Mouse (Mus musculus): ENCODE results near the gene Med25. TPM values are rescaled to one million over a fixed set of nuclear protein-coding genes. Genes with fewer than 3 reads are reported as not detected.

The Med25 gene
- polyA plus RNA-seq, 1 experiment from 2014 or later, result 75.4 TPM

- DNase-seq (ENCODE audit: low spot score, missing footprints), result no peak
- no peak overlapping the region for H3K27ac ChIP-seq (ENCODE audit: low read depth, low read length)
- H3K4me1 ChIP-seq (ENCODE audit: control insufficient read depth, insufficient read depth, low read length), result peaks cover 9% of the 10 kb centered on the region
- no peaks in the 10 kb centered on the region for H3K9me3 ChIP-seq (ENCODE audit: control insufficient read depth, low read length)
- no peak overlapping the region for H3K4me3 ChIP-seq (ENCODE audit: low read depth, low read length)
- peaks cover 20% of the 10 kb centered on the region for H3K27me3 ChIP-seq (ENCODE audit: control insufficient read depth, insufficient read depth, low read length)
- ATAC-seq (ENCODE audit: low FRiP score), result no peak
- 89% methylated on average over 6 of the region's 6 CpGs for WGBS
- no peak overlapping the region for H3K4me2 ChIP-seq
- H3K36me3 ChIP-seq (ENCODE audit: control insufficient read depth, insufficient read depth, low read length), result 0 out of 2 replicates have a peak, but pooled peaks cover 3% of the 10 kb centered on the region
- no peak overlapping the region for H3K9ac ChIP-seq (ENCODE audit: low read length)
These were observed 54.4 kb downstream of the Med25 start for GRCm38 (mm10) chr7:44838073-44838472.

GRCm38 (mm10) chr7:44836423-44837053 lies 56.0 kb downstream of the Med25 start:
- Histone ChIP-seq H3K36me3 (ENCODE audit: control insufficient read depth, insufficient read depth, low read length) (peaks cover 2% of the 10 kb centered on the region; the same call in 1 of the 2 replicates), H3K4me3 (ENCODE audit: low read depth, low read length) (no peak overlapping the region), H3K9me3 (ENCODE audit: control insufficient read depth, low read length) (no peaks in the 10 kb centered on the region), H3K4me1 (ENCODE audit: control insufficient read depth, insufficient read depth, low read length) (peaks cover 9% of the 10 kb centered on the region), H3K27me3 (ENCODE audit: control insufficient read depth, insufficient read depth, low read length) (peaks cover 20% of the 10 kb centered on the region), H3K4me2 (no peak overlapping the region), H3K27ac (ENCODE audit: low read depth, low read length) (no peak overlapping the region), H3K9ac (ENCODE audit: low read length) (no peak overlapping the region)
- 87% methylated on average over 9 of the region's 9 CpGs for WGBS
- ATAC-seq (ENCODE audit: low FRiP score) (no peak), DNase-seq (ENCODE audit: low spot score, missing footprints) (no peak)

GRCm38 (mm10) chr7:44836016-44836404 lies 56.5 kb downstream of the Med25 start:
- no peak overlapping the region for H3K4me3 ChIP-seq (ENCODE audit: low read depth, low read length)
- H3K27ac ChIP-seq (ENCODE audit: low read depth, low read length), result no peak overlapping the region
- H3K4me1 ChIP-seq (ENCODE audit: control insufficient read depth, insufficient read depth, low read length), result peaks cover 9% of the 10 kb centered on the region
- H3K27me3 ChIP-seq (ENCODE audit: control insufficient read depth, insufficient read depth, low read length), result peaks cover 20% of the 10 kb centered on the region
- peaks cover 6% of the 10 kb centered on the region for H3K36me3 ChIP-seq (ENCODE audit: control insufficient read depth, insufficient read depth, low read length)
- H3K9ac ChIP-seq (ENCODE audit: low read length), result no peak overlapping the region
- H3K4me2 ChIP-seq, result no peak overlapping the region
- DNase-seq (ENCODE audit: low spot score, missing footprints) (no peak), ATAC-seq (ENCODE audit: low FRiP score) (no peak)
- 57% methylated on average over 3 of the region's 3 CpGs for WGBS
- H3K9me3 ChIP-seq (ENCODE audit: control insufficient read depth, low read length), result no peaks in the 10 kb centered on the region

GRCm38 (mm10) chr7:44835373-44836015 lies 57.0 kb downstream of the Med25 start:
- Histone ChIP-seq H3K27me3 (ENCODE audit: control insufficient read depth, insufficient read depth, low read length) (peaks cover 17% of the 10 kb centered on the region), H3K4me1 (ENCODE audit: control insufficient read depth, insufficient read depth, low read length) (peaks cover 9% of the 10 kb centered on the region), H3K27ac (ENCODE audit: low read depth, low read length) (no peak overlapping the region), H3K36me3 (ENCODE audit: control insufficient read depth, insufficient read depth, low read length) (peaks cover 10% of the 10 kb centered on the region), H3K9me3 (ENCODE audit: control insufficient read depth, low read length) (no peaks in the 10 kb centered on the region), H3K9ac (ENCODE audit: low read length) (no peak overlapping the region), H3K4me2 (no peak overlapping the region), H3K4me3 (ENCODE audit: low read depth, low read length) (no peak overlapping the region)
- 82% methylated on average over 1 of the region's 1 CpGs for WGBS
- ATAC-seq (ENCODE audit: low FRiP score) (no peak), DNase-seq (ENCODE audit: low spot score, missing footprints) (no peak)

- Histone ChIP-seq H3K4me3 (ENCODE audit: low read depth, low read length) (no peak overlapping the region), H3K4me2 (no peak overlapping the region), H3K27me3 (ENCODE audit: control insufficient read depth, insufficient read depth, low read length) (no peaks in the 10 kb centered on the region), H3K27ac (ENCODE audit: low read depth, low read length) (no peak overlapping the region), H3K9ac (ENCODE audit: low read length) (no peak overlapping the region), H3K4me1 (ENCODE audit: control insufficient read depth, insufficient read depth, low read length) (no peaks in the 10 kb centered on the region), H3K9me3 (ENCODE audit: control insufficient read depth, low read length) (no peaks in the 10 kb centered on the region), H3K36me3 (ENCODE audit: control insufficient read depth, insufficient read depth, low read length) (peaks cover 29% of the 10 kb centered on the region)
- DNase-seq (ENCODE audit: low spot score, missing footprints) (no peak), ATAC-seq (ENCODE audit: low FRiP score) (no peak)
- WGBS, result 80% methylated on average over 4 of the region's 4 CpGs
These were observed 59.7 kb downstream of the Med25 start for GRCm38 (mm10) chr7:44832763-44833162.

GRCm38 (mm10) chr7:44828706-44829105 lies 63.8 kb downstream of the Med25 start:
- H3K36me3 ChIP-seq (ENCODE audit: control insufficient read depth, insufficient read depth, low read length), result peaks cover 29% of the 10 kb centered on the region
- peaks cover 2% of the 10 kb centered on the region; the same call in 1 of the 2 replicates for H3K4me1 ChIP-seq (ENCODE audit: control insufficient read depth, insufficient read depth, low read length)
- no peak overlapping the region for H3K27ac ChIP-seq (ENCODE audit: low read depth, low read length)
- no peaks in the 10 kb centered on the region for H3K27me3 ChIP-seq (ENCODE audit: control insufficient read depth, insufficient read depth, low read length)
- H3K9ac ChIP-seq (ENCODE audit: low read length), result no peak overlapping the region
- H3K4me3 ChIP-seq (ENCODE audit: low read depth, low read length), result no peak overlapping the region
- no peaks in the 10 kb centered on the region for H3K9me3 ChIP-seq (ENCODE audit: control insufficient read depth, low read length)
- ATAC-seq (ENCODE audit: low FRiP score) (no peak), DNase-seq (ENCODE audit: low spot score, missing footprints) (no peak)
- WGBS, result 92% methylated on average over 5 of the region's 5 CpGs
- H3K4me2 ChIP-seq, result no peak overlapping the region

GRCm38 (mm10) chr7:44826771-44827170 lies 65.7 kb downstream of the Med25 start:
- Histone ChIP-seq H3K9me3 (ENCODE audit: control insufficient read depth, low read length) (no peaks in the 10 kb centered on the region), H3K4me3 (ENCODE audit: low read depth, low read length) (no peak overlapping the region), H3K4me1 (ENCODE audit: control insufficient read depth, insufficient read depth, low read length) (peaks cover 6% of the 10 kb centered on the region), H3K27me3 (ENCODE audit: control insufficient read depth, insufficient read depth, low read length) (no peaks in the 10 kb centered on the region), H3K9ac (ENCODE audit: low read length) (no peak overlapping the region), H3K27ac (ENCODE audit: low read depth, low read length) (no peak overlapping the region), H3K4me2 (no peak overlapping the region), H3K36me3 (ENCODE audit: control insufficient read depth, insufficient read depth, low read length) (peaks cover 27% of the 10 kb centered on the region)
- ATAC-seq (ENCODE audit: low FRiP score), result no peak
- peak; percentile 10 for DNase-seq (ENCODE audit: low spot score, missing footprints)
- 85% methylated on average over 3 of the region's 3 CpGs for WGBS

MicroRNAs encoded within 50 kb of the gene (microRNA counts, 519-probe panel; counts per million panel counts)
- microRNA mmu-miR-707, result not detected

Small RNAs within 50 kb of the gene (microRNA-seq; reads per million reads assigned to microRNA genes)
- not detected for gene Mir707

Other genes starting within 250 kb of the Med25 start
- 1.1 and 1.3 TPM in 2 replicates for gene Myh14, start 221.9 kb downstream of the Med25 start, polyA plus RNA-seq (2014; fragmentation: Nextera tagmentation; extraction: Ambion mirVana)
- gene Izumo2, start 184.0 kb downstream of the Med25 start, polyA plus RNA-seq (2014; fragmentation: Nextera tagmentation; extraction: Ambion mirVana), result not detected in 2 replicates
- 41.7 and 43.4 TPM in 2 replicates for gene Vrk3, start 144.3 kb downstream of the Med25 start, polyA plus RNA-seq (2014; fragmentation: Nextera tagmentation; extraction: Ambion mirVana)
- gene Zfp473, start 141.7 kb downstream of the Med25 start, polyA plus RNA-seq (2014; fragmentation: Nextera tagmentation; extraction: Ambion mirVana), result 2.7 and 4.3 TPM in 2 replicates
- gene Nup62, start 76.6 kb downstream of the Med25 start, polyA plus RNA-seq (2014; fragmentation: Nextera tagmentation; extraction: Ambion mirVana), result 60.2 and 64.1 TPM in 2 replicates
- 0.84 and 1.2 TPM in 2 replicates for gene Il4i1, start 76.3 kb downstream of the Med25 start, polyA plus RNA-seq (2014; fragmentation: Nextera tagmentation; extraction: Ambion mirVana)
- gene Atf5, start 76.1 kb downstream of the Med25 start, polyA plus RNA-seq (2014; fragmentation: Nextera tagmentation; extraction: Ambion mirVana), result 2.8 and 3.3 TPM in 2 replicates
- gene Akt1s1, start 43.7 kb downstream of the Med25 start, polyA plus RNA-seq (2014; fragmentation: Nextera tagmentation; extraction: Ambion mirVana), result 31.8 and 34.3 TPM in 2 replicates
- 63.4 and 69.4 TPM in 2 replicates for gene Tbc1d17, start 43.6 kb downstream of the Med25 start, polyA plus RNA-seq (2014; fragmentation: Nextera tagmentation; extraction: Ambion mirVana)
- 26.1 and 28.6 TPM in 2 replicates for gene Pnkp, start 35.6 kb downstream of the Med25 start, polyA plus RNA-seq (2014; fragmentation: Nextera tagmentation; extraction: Ambion mirVana)
- gene Ptov1, start 22.9 kb downstream of the Med25 start, polyA plus RNA-seq (2014; fragmentation: Nextera tagmentation; extraction: Ambion mirVana), result 316 and 350 TPM in 2 replicates
- 18.8 and 23.1 TPM in 2 replicates for gene Fuz, start 3.4 kb upstream of the Med25 start, polyA plus RNA-seq (2014; fragmentation: Nextera tagmentation; extraction: Ambion mirVana)
- gene Ap2a1, start 36.8 kb upstream of the Med25 start, polyA plus RNA-seq (2014; fragmentation: Nextera tagmentation; extraction: Ambion mirVana), result 68.0 and 74.8 TPM in 2 replicates
- gene Tsks, start 50.5 kb upstream of the Med25 start, polyA plus RNA-seq (2014; fragmentation: Nextera tagmentation; extraction: Ambion mirVana), result 0.07 TPM in 1 of 2 replicates, not detected in the other
- 20.8 and 21.8 TPM in 2 replicates for gene Cpt1c, start 82.1 kb upstream of the Med25 start, polyA plus RNA-seq (2014; fragmentation: Nextera tagmentation; extraction: Ambion mirVana)
- 276 and 281 TPM in 2 replicates for gene Prmt1, start 93.9 kb upstream of the Med25 start, polyA plus RNA-seq (2014; fragmentation: Nextera tagmentation; extraction: Ambion mirVana)
- 55.6 and 65.9 TPM in 2 replicates for gene Irf3, start 104.9 kb upstream of the Med25 start, polyA plus RNA-seq (2014; fragmentation: Nextera tagmentation; extraction: Ambion mirVana)
- gene Bcl2l12, start 106.0 kb upstream of the Med25 start, polyA plus RNA-seq (2014; fragmentation: Nextera tagmentation; extraction: Ambion mirVana), result 56.0 and 62.2 TPM in 2 replicates
- gene Scaf1, start 123.7 kb upstream of the Med25 start, polyA plus RNA-seq (2014; fragmentation: Nextera tagmentation; extraction: Ambion mirVana), result 43.6 and 44.4 TPM in 2 replicates
- gene Rras, start 125.2 kb upstream of the Med25 start, polyA plus RNA-seq (2014; fragmentation: Nextera tagmentation; extraction: Ambion mirVana), result 18.6 and 22.2 TPM in 2 replicates
- gene Prr12, start 160.2 kb upstream of the Med25 start, polyA plus RNA-seq (2014; fragmentation: Nextera tagmentation; extraction: Ambion mirVana), result 9.6 and 12.2 TPM in 2 replicates
- gene Nosip, start 169.7 kb upstream of the Med25 start, polyA plus RNA-seq (2014; fragmentation: Nextera tagmentation; extraction: Ambion mirVana), result 53.2 and 56.7 TPM in 2 replicates
- 12.7 and 13.5 TPM in 2 replicates for gene Prrg2, start 170.0 kb upstream of the Med25 start, polyA plus RNA-seq (2014; fragmentation: Nextera tagmentation; extraction: Ambion mirVana)
- gene Rcn3, start 199.5 kb upstream of the Med25 start, polyA plus RNA-seq (2014; fragmentation: Nextera tagmentation; extraction: Ambion mirVana), result 121 and 123 TPM in 2 replicates
- gene Fcgrt, start 211.1 kb upstream of the Med25 start, polyA plus RNA-seq (2014; fragmentation: Nextera tagmentation; extraction: Ambion mirVana), result 16.1 and 18.3 TPM in 2 replicates
- 1,376 and 1,392 TPM in 2 replicates for gene Rps11, start 231.7 kb upstream of the Med25 start, polyA plus RNA-seq (2014; fragmentation: Nextera tagmentation; extraction: Ambion mirVana)
- gene Rpl13a, start 236.0 kb upstream of the Med25 start, polyA plus RNA-seq (2014; fragmentation: Nextera tagmentation; extraction: Ambion mirVana), result 1,212 and 1,290 TPM in 2 replicates
- gene Gm45713, start 243.5 kb upstream of the Med25 start, polyA plus RNA-seq (2014; fragmentation: Nextera tagmentation; extraction: Ambion mirVana), result 0.17 and 0.60 TPM in 2 replicates
- 0.40 and 0.97 TPM in 2 replicates for gene Flt3l, start 243.7 kb upstream of the Med25 start, polyA plus RNA-seq (2014; fragmentation: Nextera tagmentation; extraction: Ambion mirVana)

All from midbrain, embryonic 11.5 days (tissue).